Mouse (Mus musculus) kidney, postnatal 14 days (tissue): ENCODE data around the gene Slc7a3.
"Not testable (repeated sequence)": the region's sequence is repeated elsewhere in the genome, so short reads cannot be mapped to it uniquely, and the experiment has no call there.

Experiments used
- DNase-seq: peaks from one replicate; pipeline ENCODE4 v3.0.0; 2022; ENCODE audit warnings: mixed read lengths

Slc7a3 gene

DNA sequence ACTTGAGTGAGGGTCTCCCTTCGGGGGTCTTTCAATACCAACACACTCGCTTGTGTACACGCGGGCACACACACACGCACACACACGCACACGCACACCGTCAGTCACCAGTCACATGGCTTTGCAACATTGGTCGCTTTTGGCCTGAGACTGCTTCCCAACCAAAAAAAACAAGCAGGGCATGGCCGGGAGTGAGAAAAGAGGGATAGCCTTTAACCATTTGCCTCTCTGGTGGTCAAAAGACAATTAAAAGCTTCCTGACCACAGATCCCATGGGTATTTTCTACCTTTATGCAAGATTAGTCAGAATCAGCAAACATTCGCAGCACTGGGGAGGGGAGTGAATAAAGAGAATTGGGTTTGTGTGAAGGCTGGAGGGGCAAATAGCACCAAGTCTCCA lies at the start of gene Slc7a3:
Gene Slc7a3, minus strand, starts transcription at position 101 of the 400 bp plus-strand sequence.
- DNase-seq, result no peak

DNA sequence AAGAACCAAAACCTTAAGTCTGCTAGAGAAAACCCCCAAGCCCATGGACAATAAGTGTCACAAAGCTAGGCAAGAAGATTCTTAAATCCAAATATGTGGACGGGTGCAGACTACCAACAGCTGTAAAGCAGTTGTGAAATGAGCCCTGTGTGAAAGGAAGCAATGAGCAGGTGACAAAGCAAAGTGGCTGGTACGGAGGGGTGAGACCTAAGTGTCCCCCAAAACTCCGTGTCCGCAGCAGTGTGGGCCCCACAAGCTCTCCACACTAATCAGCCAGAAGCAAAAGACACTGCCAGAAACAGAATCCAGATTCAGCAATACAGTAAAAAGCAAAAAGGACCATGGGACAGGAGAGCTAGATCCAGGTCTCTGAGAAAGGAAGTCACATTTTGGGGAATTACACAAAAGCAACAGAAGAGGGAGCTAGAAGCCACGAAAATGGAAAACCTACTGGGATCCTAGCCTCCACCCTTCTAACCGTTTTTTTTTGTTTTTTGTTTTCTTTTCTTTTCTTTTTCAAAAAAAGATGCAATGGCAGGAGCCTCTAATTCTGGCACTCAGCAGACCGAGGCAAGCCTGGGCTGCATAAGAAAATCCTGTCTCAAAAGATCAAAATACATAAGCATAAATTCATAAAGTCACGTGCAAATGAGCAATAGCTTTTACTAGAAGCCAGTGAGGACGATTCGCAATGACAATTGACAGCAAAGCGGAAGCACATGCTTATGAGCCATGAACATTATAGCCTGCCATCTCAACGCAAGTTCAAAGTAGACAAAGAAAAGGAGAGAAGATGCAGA lies 46.4 kb upstream of the Slc7a3 start:
- DNase-seq, result peak; percentile 39

DNA sequence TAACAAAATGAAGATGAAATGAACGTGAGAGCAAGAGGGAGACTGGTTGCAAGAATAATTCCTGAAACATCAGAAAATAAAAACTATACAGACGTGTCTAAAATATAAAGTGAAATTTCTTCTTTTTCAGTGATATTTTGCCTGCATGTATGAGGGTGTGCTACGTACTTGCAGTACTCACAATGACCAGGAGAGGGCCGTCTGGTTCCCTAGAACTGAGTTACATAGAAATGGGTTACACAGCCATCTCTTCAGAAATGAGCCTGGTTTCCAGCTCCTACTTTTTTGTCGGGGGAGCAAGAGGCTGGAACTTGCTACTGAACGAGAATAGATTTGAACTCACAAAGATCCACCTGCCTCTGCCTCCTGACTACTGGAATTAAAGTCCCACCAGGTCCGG lies 45.2 kb upstream of the Slc7a3 start:
- DNase-seq, result peak; percentile 64

DNA sequence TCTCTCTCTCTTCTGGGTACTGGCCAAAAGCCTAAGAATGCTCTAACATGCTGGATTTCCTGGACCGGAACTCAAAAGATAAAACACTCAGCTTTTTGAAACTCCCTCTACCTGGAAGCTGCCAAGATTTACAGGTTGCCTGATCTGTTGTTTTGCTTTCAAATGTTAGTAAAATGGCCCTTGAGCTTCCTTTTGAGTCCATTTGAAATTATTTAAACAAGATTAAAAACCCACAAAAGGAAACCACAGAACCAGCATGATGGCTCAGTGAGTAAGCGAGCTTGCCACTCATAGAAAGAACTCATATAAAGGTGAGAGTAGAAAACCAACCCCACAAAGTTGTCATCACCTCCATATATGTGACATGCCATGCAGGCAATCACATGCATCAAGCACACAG lies 42.7 kb upstream of the Slc7a3 start:
- DNase-seq, result no peak

DNA sequence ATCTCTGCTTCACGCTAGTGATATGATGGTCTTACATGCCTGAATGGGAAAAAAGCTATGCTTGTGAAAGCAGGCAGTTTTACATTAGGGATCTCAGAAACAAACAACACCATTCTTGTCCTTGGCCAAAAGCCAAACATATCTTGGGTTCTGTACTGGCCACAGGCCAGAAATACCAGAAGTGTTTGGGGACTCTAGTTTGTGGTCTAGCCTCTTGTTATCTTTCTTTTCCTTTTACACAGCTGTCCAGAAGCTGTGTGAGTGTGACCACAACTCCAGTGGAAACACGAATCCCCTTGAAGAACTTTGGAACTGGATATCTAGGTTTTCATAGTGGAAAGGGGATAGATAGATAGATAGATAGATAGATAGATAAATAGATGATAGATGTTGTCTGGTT lies 41.2 kb upstream of the Slc7a3 start:
- DNase-seq, result peak; percentile 22

DNA sequence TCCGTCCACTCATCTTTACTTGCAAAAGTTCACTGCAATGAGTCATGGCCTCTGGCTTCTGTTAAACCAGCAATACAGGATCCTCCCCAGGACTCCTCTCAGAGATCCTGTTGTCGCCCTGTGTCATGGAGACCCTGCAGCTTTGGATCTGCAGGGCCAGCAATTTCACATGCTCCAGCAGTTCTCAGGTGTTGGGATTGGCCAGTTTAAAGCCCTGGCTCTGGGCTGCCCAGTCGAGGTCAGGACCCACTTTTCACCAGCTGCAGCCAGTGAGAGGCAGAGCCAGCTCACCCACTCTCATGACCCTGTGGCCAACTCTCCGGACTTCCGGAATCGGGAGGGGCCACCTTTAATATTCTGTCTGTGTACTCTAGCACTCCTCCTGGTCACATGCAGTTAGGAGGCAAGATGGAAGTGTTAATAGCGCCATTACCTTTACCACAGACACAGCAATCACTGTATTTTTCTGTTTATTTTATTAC lies 40.7 kb upstream of the Slc7a3 start:
- DNase-seq, result peak; percentile 24

DNA sequence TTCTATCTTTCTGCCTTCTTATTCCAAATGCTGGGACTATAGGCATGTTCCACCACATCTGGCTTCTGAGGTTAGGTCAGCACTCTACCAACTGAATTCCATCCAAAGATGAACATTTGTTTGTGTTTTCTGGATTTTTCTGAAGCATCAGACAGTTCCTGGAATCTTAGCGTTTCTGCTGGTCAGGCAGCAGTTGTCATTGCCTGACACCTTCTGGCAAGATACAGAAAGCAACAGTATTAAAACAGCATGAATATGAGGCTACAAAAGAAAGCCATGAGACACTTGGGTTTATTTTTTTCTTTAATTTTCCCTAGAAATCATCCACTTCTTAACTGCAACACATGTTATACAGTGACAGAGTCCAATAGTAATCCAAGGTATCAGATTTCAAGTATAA lies 34.7 kb upstream of the Slc7a3 start:
- DNase-seq, result no peak

DNA sequence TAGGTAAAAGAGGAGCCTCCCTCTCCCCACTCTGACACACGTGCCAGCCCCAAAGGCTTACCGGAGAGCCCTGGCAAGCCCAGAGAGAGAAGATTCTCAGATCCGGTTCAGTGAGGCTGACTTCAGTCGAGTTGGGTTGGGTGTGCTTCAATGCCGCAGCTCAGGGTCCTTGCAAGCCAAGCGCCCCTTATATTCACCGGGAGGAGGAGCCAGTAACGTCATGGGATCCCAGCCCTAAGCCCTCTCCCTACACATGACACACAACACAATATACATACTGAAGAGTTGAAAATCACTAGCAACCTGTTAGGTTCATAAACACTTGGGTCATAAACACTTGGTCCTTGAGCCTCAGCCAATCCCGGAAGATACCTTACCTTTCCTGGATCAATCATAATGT lies 609 bp downstream of the Slc7a3 start:
- DNase-seq, result not testable (repeated sequence)

DNA sequence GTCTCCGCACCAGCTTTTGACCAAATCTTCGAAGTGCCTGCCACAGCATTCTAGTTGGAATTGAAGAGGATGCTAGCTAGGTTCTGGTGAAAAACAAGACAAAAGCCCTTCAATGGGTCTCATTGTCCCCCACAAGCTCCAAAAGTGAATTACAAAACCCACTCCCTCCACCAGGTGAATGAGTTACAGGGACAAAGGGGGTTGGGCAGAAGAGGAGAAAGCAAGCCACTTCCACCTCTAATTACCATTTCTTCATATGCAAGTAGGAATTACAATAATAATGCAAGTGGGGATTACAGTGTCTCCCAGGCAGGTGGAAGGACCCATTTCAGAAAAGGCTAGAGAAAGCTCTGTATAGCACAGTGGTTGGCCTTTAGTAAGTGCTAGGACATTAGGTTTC lies 1.6 kb downstream of the Slc7a3 start:
- no peak for DNase-seq

DNA sequence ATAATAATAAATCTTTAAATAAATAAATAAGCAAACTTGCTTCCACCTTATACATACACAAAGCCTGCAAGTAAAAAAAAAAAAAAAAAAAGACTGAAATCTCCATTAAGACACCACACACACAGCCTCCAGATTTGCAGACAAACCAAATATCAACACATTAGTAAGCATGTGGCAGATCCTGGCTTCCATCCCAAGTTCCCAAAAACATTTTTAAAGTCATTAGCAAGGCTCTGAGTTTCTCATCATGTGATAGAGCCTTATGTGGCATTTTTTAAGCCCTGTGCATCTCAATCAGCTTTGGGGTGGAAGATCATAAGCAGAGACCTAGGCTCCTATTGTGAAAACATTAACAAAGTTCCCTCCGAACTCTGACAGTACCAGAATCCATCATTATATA lies 20.6 kb downstream of the Slc7a3 start:
- no peak for DNase-seq

DNA sequence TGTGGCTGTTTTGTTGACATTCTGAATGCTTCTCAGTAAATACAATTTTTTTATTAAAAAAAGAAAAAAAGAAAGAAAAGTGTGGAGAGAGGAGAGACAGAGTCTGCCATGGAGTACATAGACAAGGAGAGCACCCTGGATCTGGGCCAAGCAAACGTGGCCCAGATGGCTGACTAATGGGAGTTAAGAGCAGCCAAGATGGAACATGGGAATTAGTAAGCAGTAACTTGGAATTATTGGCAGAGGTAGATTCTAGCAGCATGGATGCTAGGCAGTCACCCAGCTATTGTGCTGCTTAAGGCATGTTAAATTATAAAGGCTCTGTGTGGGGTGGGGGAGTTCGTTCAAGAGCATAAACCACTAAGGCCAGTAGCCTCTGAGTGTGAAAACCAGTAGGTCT lies 22.3 kb downstream of the Slc7a3 start:
- no peak for DNase-seq

DNA sequence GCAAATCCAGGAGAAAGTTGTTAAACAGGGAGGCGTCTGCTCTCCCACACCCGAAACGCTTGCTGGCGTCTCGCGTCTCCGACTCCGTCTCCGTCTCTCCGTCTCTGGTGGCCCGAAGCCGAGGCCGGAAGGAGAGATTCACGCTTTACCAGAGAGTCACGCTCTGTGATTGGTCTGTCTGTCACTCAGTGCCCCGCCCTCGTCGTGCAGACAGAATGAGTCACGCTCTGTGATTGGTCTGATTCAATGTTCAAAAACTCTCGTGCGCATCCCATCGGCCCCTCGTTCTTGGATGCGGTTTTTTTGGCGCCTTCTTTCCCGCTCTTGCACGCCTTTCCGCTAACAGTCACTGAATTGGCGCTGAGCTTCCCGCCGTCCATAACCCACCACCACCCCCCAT lies 26.3 kb downstream of the Slc7a3 start, which contains the start of gene Tex11:
Gene Tex11, minus strand, starts transcription at position 127 of the 400 bp plus-strand sequence.
- no peak for DNase-seq
